Mouse (Mus musculus) ES-E14 (cell line): ENCODE measurements around the gene Efna1.

Experiments used
- CHD2 ChIP-seq: IDR thresholded peaks from 2 replicates; pipeline ENCODE4 v1.6.1; 2014; ENCODE audit warnings: mild to moderate bottlenecking, low read depth, low read length, inconsistent platforms
- HCFC1 ChIP-seq: IDR thresholded peaks from 2 replicates; pipeline ENCODE4 v1.6.1; 2012; ENCODE audit warnings: low read length, inconsistent platforms, borderline replicate concordance; ENCODE audit not compliant: insufficient read depth
- MAFK ChIP-seq: IDR thresholded peaks from 2 replicates; pipeline ENCODE4 v1.6.1; 2014; ENCODE audit warnings: mild to moderate bottlenecking, low read depth, low read length, inconsistent platforms; ENCODE audit not compliant: insufficient read depth
- ZC3H11A ChIP-seq: IDR thresholded peaks from 2 replicates; pipeline ENCODE4 v1.6.1; 2012; ENCODE audit warnings: low read depth, mild to moderate bottlenecking, inconsistent platforms, low read length, borderline replicate concordance
- ZNF384 ChIP-seq: IDR thresholded peaks from 2 replicates; pipeline ENCODE4 v1.6.1; 2012; ENCODE audit warnings: low read depth, low read length, inconsistent platforms

- TF ChIP-seq MAFK, result no peak
- no peak for TF ChIP-seq ZC3H11A
- TF ChIP-seq CHD2, result no peak
- no peak for TF ChIP-seq HCFC1
- TF ChIP-seq ZNF384, result no peak
These were observed 44.4 kb downstream of the Efna1 start for GRCm38 (mm10) chr3:89236516-89236915.
